Mouse (Mus musculus) olfactory bulb, adult 2 months (tissue): Measurements from ENCODE around the gene Serpinf2.

Experiments used
- CTCF ChIP-seq: fragments of 200-500 bp; IDR thresholded peaks from 2 replicates; pipeline ENCODE4 v1.5.1; 2012; ENCODE audit warnings: low read depth, mild to moderate bottlenecking, low read length, moderate library complexity; ENCODE audit not compliant: insufficient read depth
- POLR2A ChIP-seq: fragments of 200-500 bp; IDR thresholded peaks from 2 replicates; pipeline ENCODE4 v1.6.1; 2012; ENCODE audit warnings: mild to moderate bottlenecking, low read depth, low read length, moderate library complexity; ENCODE audit not compliant: insufficient read depth

DNA sequence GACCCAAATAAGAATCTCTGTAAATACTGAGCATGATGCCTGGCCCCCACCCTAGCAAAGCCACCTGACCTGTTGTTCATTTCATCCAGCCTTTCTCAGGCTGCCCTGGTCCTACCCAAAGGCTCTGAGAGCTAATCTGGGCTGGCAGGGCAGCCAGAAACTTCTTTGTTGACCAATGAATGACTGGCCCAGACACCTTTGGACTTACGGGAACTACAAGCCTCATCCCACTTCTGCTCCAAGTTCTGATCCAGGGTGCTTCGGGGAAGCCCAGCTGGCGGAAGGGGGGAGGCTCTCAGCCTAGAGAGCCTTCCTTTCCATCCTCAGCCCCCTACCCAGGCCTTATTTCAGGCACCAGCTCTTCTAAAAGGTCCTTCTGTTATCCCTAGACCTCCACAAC lies 587 bp downstream of the Serpinf2 start:
- no peak for TF ChIP-seq CTCF
- no peak for TF ChIP-seq POLR2A
